ENCODE assay signal across 1 mouse cellular context in the genomic region with DNA sequence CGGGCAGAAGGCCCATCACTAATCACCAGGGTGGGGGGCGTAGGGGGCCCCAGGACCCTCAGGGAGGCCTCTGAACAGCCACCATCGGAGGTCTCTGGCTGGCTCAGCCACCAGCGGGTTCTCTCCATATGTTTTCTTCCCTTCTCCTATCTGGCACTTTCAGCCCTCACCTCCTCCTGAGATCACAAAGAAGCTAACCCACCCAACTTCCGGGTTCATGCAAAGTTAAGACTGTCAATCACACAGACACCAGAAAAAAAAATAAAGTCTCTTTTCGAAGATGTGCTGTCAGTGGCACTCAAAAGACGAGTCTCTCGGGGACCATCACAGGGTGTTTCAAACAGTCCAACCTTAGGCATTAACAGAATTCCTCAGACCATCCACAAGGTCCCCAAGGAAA.
TF ChIP-seq lines count a peak whose summit lies in the region.

No protein-coding gene starts in this region.

TF ChIP-seq in MEL, 35 proteins besides CTCF, POLR2A, EP300 and RAD21 (continued from another document):
- TF ChIP-seq MAFK (IDR thresholded peaks at IDR 0.05; ENCODE audit: borderline replicate concordance, low read depth, low read length), result no peak
- no peak for TF ChIP-seq TAL1 (IDR thresholded peaks at IDR 0.05; ENCODE audit: low read length)
- peak; percentile 66 for TF ChIP-seq ETS1 (IDR thresholded peaks at IDR 0.05; ENCODE audit: low read depth, low read length)
- 0 out of 2 replicates have a peak, but pooled peaks have one; percentile 42 for TF ChIP-seq ZMIZ1 (IDR thresholded peaks at IDR 0.05; ENCODE audit: low read depth, low read length)
- TF ChIP-seq E2F4 (IDR thresholded peaks at IDR 0.05; ENCODE audit: borderline replicate concordance, low read depth, low read length), result no peak
- peak; percentile 63 for TF ChIP-seq TCF12 (IDR thresholded peaks at IDR 0.05; ENCODE audit: low read depth, low read length)
- no peak for TF ChIP-seq KAT2A (conservative IDR thresholded peaks at IDR 0.05; ENCODE audit: low read depth, low read length)
- no peak for TF ChIP-seq TBP (IDR thresholded peaks at IDR 0.05; ENCODE audit: low read depth, low read length)
- no peak for TF ChIP-seq MYB (IDR thresholded peaks at IDR 0.05; ENCODE audit: low read depth, low read length)
- TF ChIP-seq ZNF384 (IDR thresholded peaks at IDR 0.05; ENCODE audit: low read depth, low read length), result peak; percentile 92
- TF ChIP-seq SMC3 (IDR thresholded peaks at IDR 0.05; ENCODE audit: low read depth, low read length), result no peak
